ENCODE assay signal across 8 mouse cellular contexts in genomic region chr15:95880616-95881151, GRCm38 (mm10).
DNase-seq lines count a peak whose midpoint lies in the region; ATAC-seq and TF ChIP-seq lines count a peak whose summit lies in the region.

No protein-coding gene starts in this region.

- no peak for ATAC-seq in midbrain, embryonic 11.5 days (ENCODE audit: low FRiP score)
- no peak for ATAC-seq in midbrain, embryonic 15.5 days (replicated peaks)
- ATAC-seq in liver, embryonic 11.5 days (replicated peaks; ENCODE audit: low FRiP score), result peak; percentile 18; the same call in 1 of the 2 replicates
- ATAC-seq in stomach, postnatal 0 days (ENCODE audit: low FRiP score, low TSS enrichment), result peak; percentile 55

- no peak overlapping the region for H3K27ac ChIP-seq in midbrain, embryonic 11.5 days (ENCODE audit: low read depth, low read length)
- no peak overlapping the region for H3K27ac ChIP-seq in midbrain, embryonic 15.5 days
- H3K27ac ChIP-seq in liver, embryonic 11.5 days (ENCODE audit: low read depth, low read length), result peak overlapping the region; percentile 57; the same call in 1 of the 2 replicates
- H3K27ac ChIP-seq in stomach, postnatal 0 days (replicated peaks), result no peak overlapping the region; the same call in 1 of the 2 replicates

- 58% methylated on average over 10 of the region's 10 CpGs for WGBS in midbrain, embryonic 11.5 days
- 53% methylated on average over 10 of the region's 10 CpGs for whole genome bisulfite sequencing in midbrain, embryonic 15.5 days
- WGBS in liver, embryonic 11.5 days, result 13% methylated on average over 10 of the region's 10 CpGs
- 40% methylated on average over 10 of the region's 10 CpGs for WGBS in stomach, postnatal 0 days

- TF ChIP-seq CTCF in stomach, postnatal 0 days (IDR thresholded peaks at IDR 0.05; ENCODE audit: low read depth), result no peak

- H3K4me3 ChIP-seq in midbrain, embryonic 11.5 days (ENCODE audit: low read depth, low read length), result no peak overlapping the region
- H3K4me3 ChIP-seq in midbrain, embryonic 15.5 days, result no peak overlapping the region
- H3K4me3 ChIP-seq in liver, embryonic 11.5 days (ENCODE audit: low read depth, low read length), result no peak overlapping the region
- no peak overlapping the region for H3K4me3 ChIP-seq in stomach, postnatal 0 days (ENCODE audit: low read depth, low read length)

- H3K4me1 ChIP-seq in midbrain, embryonic 11.5 days (ENCODE audit: control insufficient read depth, insufficient read depth, low read length), result no peaks in the 10 kb centered on the region
- H3K4me1 ChIP-seq in midbrain, embryonic 15.5 days, result no peaks in the 10 kb centered on the region
- peaks cover 50% of the 10 kb centered on the region for H3K4me1 ChIP-seq in liver, embryonic 11.5 days (replicated peaks; ENCODE audit: control insufficient read depth, insufficient read depth, low read length)
- H3K4me1 ChIP-seq in stomach, postnatal 0 days (replicated peaks; ENCODE audit: control insufficient read depth, insufficient read depth), result no peaks in the 10 kb centered on the region

- H3K9ac ChIP-seq in midbrain, embryonic 11.5 days (ENCODE audit: low read length), result no peak overlapping the region
- H3K9ac ChIP-seq in midbrain, embryonic 15.5 days, result no peak overlapping the region
- H3K9ac ChIP-seq in liver, embryonic 11.5 days (ENCODE audit: low read depth, low read length), result no peak overlapping the region
- no peak overlapping the region for H3K9ac ChIP-seq in stomach, postnatal 0 days (ENCODE audit: low read length)

- H3K9me3 ChIP-seq in midbrain, embryonic 11.5 days (ENCODE audit: control insufficient read depth, low read length), result no peaks in the 10 kb centered on the region
- H3K9me3 ChIP-seq in midbrain, embryonic 15.5 days, result no peaks in the 10 kb centered on the region
- H3K9me3 ChIP-seq in liver, embryonic 11.5 days (ENCODE audit: control insufficient read depth, low read length), result no peaks in the 10 kb centered on the region
- H3K9me3 ChIP-seq in stomach, postnatal 0 days (ENCODE audit: control insufficient read depth, low read length), result no peaks in the 10 kb centered on the region

- no peaks in the 10 kb centered on the region for H3K27me3 ChIP-seq in midbrain, embryonic 11.5 days (ENCODE audit: control insufficient read depth, insufficient read depth, low read length)
- H3K27me3 ChIP-seq in midbrain, embryonic 15.5 days (replicated peaks), result no peaks in the 10 kb centered on the region
- no peaks in the 10 kb centered on the region for H3K27me3 ChIP-seq in liver, embryonic 11.5 days (replicated peaks; ENCODE audit: control insufficient read depth, insufficient read depth, low read length)
- no peaks in the 10 kb centered on the region for H3K27me3 ChIP-seq in stomach, postnatal 0 days (ENCODE audit: control insufficient read depth, insufficient read depth, low read length)

- intact Hi-C loops in heart, postnatal 25 days (cut with DNase I), result loop anchor here (2.0 kb wide), 1 partner anchor 106 kb away; no protein-coding TSS in a partner anchor

- no peak overlapping the region for H3K4me2 ChIP-seq in midbrain, embryonic 11.5 days
- H3K4me2 ChIP-seq in midbrain, embryonic 15.5 days, result no peak overlapping the region
- H3K4me2 ChIP-seq in liver, embryonic 11.5 days, result peak overlapping the region; percentile 48
- H3K4me2 ChIP-seq in stomach, postnatal 0 days (replicated peaks; ENCODE audit: low read depth), result no peak overlapping the region

- peak; percentile 72 for DNase-seq in midbrain, embryonic 11.5 days (ENCODE audit: low spot score, missing footprints)
- peak; percentile 51 for DNase-seq in heart, postnatal 25 days (ENCODE audit: low spot score)
- DNase-seq in liver, embryonic 11.5 days (ENCODE audit: low spot score), result no peak
- peak; percentile 37 for DNase-seq in stomach, postnatal 0 days (ENCODE audit: low spot score)
- no peak for DNase-seq in left cerebral cortex, adult 9 months (ENCODE audit: low spot score in 2 of 2)
- no peak for DNase-seq in cerebellum, adult 9-11 months
- DNase-seq in left cerebral cortex, adult 18-20 months (ENCODE audit: low spot score in 2 of 2), result no peak

- no peak for TF ChIP-seq EP300 in stomach, postnatal 0 days (optimal IDR thresholded peaks at IDR 0.05)

- no peaks in the 10 kb centered on the region for H3K36me3 ChIP-seq in midbrain, embryonic 11.5 days (ENCODE audit: control insufficient read depth, insufficient read depth, low read length)
- no peaks in the 10 kb centered on the region for H3K36me3 ChIP-seq in midbrain, embryonic 15.5 days (replicated peaks)
- no peaks in the 10 kb centered on the region for H3K36me3 ChIP-seq in liver, embryonic 11.5 days (ENCODE audit: control insufficient read depth, insufficient read depth, low read length)
- H3K36me3 ChIP-seq in stomach, postnatal 0 days (ENCODE audit: control insufficient read depth, insufficient read depth, low read length), result no peaks in the 10 kb centered on the region

Comparison
In these comparisons a context has a peak if more than half of its experiments do, and no peak if none do; other contexts are left out.
1. ATAC-seq: peak in liver, embryonic 11.5 days (single experiment) and stomach, postnatal 0 days (single experiment); none in midbrain, embryonic 11.5 days (single experiment) and midbrain, embryonic 15.5 days (single experiment).
2. DNase-seq: peak in midbrain, embryonic 11.5 days (single experiment), heart, postnatal 25 days (single experiment) and stomach, postnatal 0 days (single experiment); none in liver, embryonic 11.5 days (single experiment), left cerebral cortex, adult 9 months (0 of 2), cerebellum, adult 9-11 months (single experiment) and left cerebral cortex, adult 18-20 months (0 of 2).